Mouse (Mus musculus): ENCODE data around the gene Isg20. TPM values are rescaled to one million over a fixed set of nuclear protein-coding genes. Genes with fewer than 3 reads are reported as not detected.

The Isg20 gene
- 1 to 10 TPM in 1 of 2 experiments, under 1 TPM in 1; 0.65 to 1.2 TPM for total RNA-seq (2021)
- long read RNA-seq, experiment 1, result 0 reads
- long read RNA-seq, experiment 2, partial matches to known transcripts, result 0 of 1 reads
- long read RNA-seq, experiment 2, other reads (novel, unspliced or antisense), result 0 of 1 reads

DNA sequence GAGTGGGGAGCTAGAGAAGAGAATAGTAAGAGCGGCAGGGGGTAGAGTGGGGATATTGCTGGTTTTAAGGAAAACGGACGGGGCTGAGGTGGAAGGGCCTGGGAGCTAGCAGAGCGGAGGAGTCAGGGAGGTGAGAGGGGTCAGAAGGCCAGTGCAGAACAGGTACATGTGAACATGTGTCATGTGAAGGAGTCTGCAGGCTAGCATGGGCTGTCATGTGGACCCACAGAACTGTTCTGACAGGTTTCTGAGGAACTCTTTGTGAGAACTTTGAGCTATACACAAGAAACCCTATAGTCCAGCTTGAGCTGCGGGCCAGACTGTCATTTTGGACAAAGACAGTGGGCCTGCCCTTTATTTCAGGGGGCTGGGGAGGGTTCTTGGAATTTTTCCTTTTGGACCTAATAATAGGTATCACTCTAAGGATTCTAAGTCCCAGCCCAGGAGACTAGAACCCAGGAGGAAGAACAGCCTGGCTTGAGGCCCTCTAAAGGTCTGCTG is at the start of gene Isg20:
Isg20 (plus strand) TSS at position 451 of the 501 bp plus-strand sequence.
- TF ChIP-seq CTCF (IDR thresholded peaks at IDR 0.05), result no peak
- peak within 1 kb of the TSS; percentile 37 for H3K4me3 ChIP-seq
- no peak within 1 kb of the TSS for H3K27ac ChIP-seq
- DNase-seq (ENCODE audit: extremely low spot score in 1 of 2, low spot score in 2 of 2), result no peak
- intact Hi-C loops (cut with DNase I), result no loop called here

DNA sequence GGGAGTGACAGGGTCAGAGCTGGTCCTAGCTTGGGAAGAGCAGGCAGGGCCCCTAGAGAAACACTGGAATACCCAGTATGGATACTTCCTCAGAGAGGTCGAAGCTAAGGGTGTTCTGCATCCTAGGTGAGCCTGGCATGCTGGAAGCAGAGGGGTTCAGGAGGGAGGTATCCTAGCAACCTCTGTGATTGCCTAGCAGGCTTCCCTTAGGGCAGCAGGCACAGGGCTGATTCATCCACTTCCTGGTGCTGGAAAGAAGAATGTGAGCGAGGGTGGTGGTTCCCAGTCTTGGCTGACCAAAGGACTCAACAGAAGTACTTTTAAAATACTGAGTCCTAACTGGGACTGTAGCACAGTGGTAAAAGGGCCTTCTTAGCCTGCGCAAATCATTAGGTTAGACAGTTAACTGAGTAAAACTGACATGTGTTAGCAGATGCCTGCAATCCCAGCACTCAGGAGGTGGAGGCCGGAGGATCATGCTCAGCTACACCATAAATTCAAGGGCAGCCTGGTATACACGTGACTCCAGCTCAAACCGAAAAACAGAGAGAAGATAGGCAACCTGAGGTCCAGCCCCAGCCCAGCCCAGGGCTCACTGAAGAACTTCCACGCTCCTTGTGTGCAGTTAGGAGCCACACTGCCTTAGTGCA is 49.3 kb upstream of the Isg20 start:
- no peak overlapping the region for H3K27ac ChIP-seq
- no peak overlapping the region for H3K4me3 ChIP-seq
- no peak for TF ChIP-seq CTCF (IDR thresholded peaks at IDR 0.05)
- intact Hi-C loops (cut with DNase I), result no loop called here
- DNase-seq (ENCODE audit: extremely low spot score in 1 of 2, low spot score in 2 of 2), result no peak

DNA sequence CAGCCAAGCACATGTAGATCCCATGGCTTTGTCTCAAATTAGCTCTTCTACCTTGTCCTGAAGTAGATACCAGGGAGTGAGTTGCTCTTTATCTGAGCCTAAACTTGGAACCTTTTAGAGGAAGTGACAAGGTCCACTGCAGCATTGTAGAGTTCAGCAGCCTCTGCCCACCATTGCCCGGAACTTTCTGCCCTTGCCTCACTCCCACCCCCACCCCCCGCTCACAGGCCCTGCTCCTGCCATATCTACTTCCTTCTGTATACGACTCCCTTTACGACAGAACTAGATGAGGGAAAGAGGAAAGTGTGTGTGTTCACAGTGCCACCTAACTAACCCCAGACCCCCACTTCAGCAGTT is 48.8 kb upstream of the Isg20 start:
- no peak for TF ChIP-seq CTCF (IDR thresholded peaks at IDR 0.05)
- intact Hi-C loops (cut with DNase I), result no loop called here
- Histone ChIP-seq H3K4me3 (no peak overlapping the region), H3K27ac (no peak overlapping the region)
- DNase-seq (ENCODE audit: extremely low spot score in 1 of 2, low spot score in 2 of 2), result no peak

DNA sequence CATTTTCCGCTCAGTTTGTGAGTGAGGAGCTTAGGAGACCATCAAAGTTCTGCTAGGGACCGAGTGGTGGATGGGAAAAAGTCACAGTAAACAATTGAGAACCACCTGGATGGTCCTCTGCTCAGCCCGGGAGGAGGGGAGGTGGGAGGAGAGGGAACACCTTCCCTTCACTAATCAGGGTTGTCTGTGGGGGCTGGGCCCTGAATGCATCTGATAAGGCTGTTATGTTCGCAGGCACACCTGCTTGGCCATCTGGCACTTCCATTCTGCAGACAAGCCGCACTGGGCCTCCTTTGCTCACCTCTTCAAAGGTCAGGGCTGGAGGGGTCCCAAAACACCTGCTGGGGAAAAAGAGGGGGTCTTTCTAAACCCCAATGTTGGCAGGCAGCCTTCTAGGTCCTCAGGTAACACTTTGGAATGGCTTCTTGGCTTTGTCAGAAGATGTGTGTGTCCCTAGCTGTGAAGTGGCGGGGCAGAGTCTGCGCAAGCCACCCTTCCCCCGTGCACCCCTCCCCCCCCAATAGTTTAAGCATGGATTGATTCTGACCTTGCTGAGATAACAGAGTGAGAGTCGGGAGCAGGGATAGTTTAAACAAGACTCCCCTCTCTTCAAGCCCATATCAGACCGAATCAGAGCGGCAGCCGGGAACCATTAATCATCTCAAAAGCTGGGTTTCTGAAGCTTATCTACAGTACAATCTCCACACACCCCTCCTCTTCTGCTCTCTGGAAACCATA is 47.8 kb upstream of the Isg20 start:
- DNase-seq (ENCODE audit: extremely low spot score in 1 of 2, low spot score in 2 of 2), result no peak
- no peak overlapping the region for H3K27ac ChIP-seq
- no peak overlapping the region for H3K4me3 ChIP-seq
- intact Hi-C loops (cut with DNase I), result no loop called here
- no peak for TF ChIP-seq CTCF (IDR thresholded peaks at IDR 0.05)

DNA sequence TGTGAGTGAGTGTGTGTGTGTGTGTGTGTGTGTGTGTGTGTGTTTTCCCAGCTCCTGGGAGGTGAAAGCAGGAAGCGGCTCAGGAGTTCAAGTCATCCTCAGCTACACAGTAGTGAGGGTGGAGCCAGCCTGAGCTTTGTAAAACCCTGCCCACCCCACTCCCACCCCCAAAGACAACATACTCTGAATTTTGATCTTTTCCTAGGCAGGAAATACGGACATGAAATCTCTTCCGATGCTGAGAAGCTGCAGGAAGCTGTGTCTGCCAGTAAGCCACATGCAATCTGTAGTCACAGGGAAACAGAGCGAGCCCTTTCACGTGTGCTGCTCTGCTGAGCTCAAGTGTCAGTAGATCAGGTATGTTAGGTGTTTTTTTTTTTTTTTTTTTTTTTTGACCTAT is 44.5 kb upstream of the Isg20 start:
- intact Hi-C loops (cut with DNase I), result no loop called here
- TF ChIP-seq CTCF (IDR thresholded peaks at IDR 0.05), result no peak
- Histone ChIP-seq H3K4me3 (no peak overlapping the region), H3K27ac (no peak overlapping the region)
- no peak for DNase-seq (ENCODE audit: extremely low spot score in 1 of 2, low spot score in 2 of 2)

DNA sequence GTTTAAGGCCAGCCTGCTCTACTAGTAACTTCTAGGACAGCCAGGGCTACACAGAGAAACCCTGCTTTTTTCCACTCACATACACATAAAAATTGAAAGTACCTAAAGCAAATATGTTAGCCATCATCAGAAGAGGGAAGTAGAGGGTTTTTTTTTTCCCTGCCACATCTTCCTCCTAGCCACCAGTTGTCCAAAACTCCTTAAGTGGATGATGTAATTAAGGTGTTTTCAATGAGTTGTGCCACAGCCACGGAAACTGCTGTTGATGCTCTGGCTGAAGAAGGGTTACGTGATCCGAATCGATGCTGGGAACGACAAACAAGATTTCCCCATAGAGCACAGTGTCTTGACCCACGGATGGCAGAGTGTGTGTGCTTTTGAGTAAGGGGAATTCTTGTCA is 40.9 kb upstream of the Isg20 start:
- TF ChIP-seq CTCF (IDR thresholded peaks at IDR 0.05), result no peak
- H3K27ac ChIP-seq, result no peak overlapping the region
- intact Hi-C loops (cut with DNase I), result no loop called here
- no peak for DNase-seq (ENCODE audit: extremely low spot score in 1 of 2, low spot score in 2 of 2)
- H3K4me3 ChIP-seq, result no peak overlapping the region

DNA sequence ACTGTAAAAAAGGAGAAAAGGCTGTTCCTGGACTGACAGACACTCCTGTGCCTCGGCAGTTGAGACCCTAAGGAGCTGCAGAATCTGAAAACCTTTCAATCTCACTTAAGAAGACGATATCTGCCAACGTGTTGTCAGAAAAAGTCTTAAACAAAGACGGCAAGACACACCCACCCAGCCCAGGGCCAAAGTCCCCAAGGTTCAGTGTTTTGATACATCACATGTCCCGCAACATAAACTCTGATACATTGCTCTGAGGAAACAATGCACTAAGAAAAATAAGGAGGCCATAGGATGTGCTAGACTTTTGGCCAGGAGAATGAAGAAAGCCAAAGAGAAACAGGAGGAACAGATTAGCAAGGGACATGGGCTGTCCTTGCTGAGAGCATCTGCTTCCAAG is 40.4 kb upstream of the Isg20 start:
- H3K4me3 ChIP-seq, result no peak overlapping the region
- no peak for TF ChIP-seq CTCF (IDR thresholded peaks at IDR 0.05)
- no peak for DNase-seq (ENCODE audit: extremely low spot score in 1 of 2, low spot score in 2 of 2)
- intact Hi-C loops (cut with DNase I), result no loop called here
- no peak overlapping the region for H3K27ac ChIP-seq

DNA sequence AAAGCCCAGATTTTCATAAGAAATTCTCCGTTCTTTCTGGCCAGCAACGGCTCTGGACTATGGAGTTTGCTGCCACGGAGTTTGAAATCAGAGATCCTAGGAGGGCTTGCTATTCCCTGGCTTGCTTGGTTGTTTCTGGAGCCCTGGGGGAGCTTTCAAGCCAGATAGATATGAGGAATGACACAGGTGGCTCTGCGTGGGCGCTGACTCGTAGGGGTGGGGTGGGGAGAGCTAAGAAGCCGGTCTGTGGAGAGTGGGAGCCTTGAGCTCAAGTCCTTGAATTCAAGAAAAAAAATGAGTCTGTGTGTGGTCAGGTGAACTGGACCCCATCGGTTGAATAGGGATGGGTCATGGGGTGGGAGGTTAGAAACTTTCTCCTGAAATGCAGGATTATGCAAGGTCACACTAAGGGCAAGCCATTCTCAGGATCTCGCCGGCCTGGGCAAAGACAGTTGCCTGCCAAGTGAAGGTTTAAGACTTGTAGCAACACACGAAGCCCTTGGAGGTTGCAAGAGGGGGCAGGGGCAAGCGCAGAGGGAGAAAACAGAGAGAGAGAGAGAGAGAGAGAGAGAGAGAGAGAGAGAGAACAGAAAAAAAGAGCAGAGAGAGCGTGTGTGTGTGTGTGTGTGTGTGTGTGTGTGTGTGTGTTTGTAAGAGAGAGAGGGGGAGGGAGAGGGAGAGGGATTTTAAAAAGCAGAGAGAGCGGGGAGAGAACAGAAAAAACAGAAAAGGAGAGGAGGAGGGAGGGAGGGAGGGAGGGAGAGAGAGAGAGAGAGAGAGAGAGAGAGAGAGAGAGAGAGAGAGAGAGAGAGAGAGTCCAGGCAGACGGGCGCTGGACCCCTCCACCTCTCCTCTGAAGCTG is 31.4 kb upstream of the Isg20 start:
- intact Hi-C loops (cut with DNase I), result loop anchor here (5.0 kb wide), 1 partner anchor 35 kb away; the partner anchor contains the start of gene Det1

DNA sequence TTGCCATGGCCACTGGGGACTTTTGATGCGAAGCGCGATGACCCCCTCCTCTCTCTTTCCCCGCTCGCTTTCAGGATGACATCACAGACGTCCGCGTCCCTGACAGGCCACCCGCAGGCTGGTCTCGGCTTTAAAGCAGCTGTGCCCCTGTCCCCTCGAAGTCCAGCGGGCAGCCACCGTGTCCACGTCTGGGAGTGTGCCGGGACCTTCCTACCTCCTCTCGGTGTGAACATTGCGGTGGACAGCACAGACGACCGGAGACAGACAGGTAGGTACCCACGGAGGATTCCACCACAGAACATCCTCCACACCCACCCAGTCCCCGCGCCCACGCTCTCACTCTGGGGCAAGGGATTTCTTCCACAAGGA is 30.8 kb upstream of the Isg20 start:
- no peak for TF ChIP-seq CTCF (IDR thresholded peaks at IDR 0.05)
- H3K27ac ChIP-seq, result peak overlapping the region; percentile 47
- intact Hi-C loops (cut with DNase I), result loop anchor here (5.0 kb wide), 1 partner anchor 35 kb away; the partner anchor contains the start of gene Det1
- peak overlapping the region; percentile 49 for H3K4me3 ChIP-seq
- peak; percentile 50 to 70 for DNase-seq (ENCODE audit: extremely low spot score in 1 of 2, low spot score in 2 of 2)

More for the DNA sequence above, 31.4 kb upstream of the Isg20 start:
- no peak for TF ChIP-seq CTCF (IDR thresholded peaks at IDR 0.05)
- peak overlapping the region; percentile 49 for H3K4me3 ChIP-seq
- no peak for DNase-seq (ENCODE audit: extremely low spot score in 1 of 2, low spot score in 2 of 2)
- no peak overlapping the region for H3K27ac ChIP-seq

DNA sequence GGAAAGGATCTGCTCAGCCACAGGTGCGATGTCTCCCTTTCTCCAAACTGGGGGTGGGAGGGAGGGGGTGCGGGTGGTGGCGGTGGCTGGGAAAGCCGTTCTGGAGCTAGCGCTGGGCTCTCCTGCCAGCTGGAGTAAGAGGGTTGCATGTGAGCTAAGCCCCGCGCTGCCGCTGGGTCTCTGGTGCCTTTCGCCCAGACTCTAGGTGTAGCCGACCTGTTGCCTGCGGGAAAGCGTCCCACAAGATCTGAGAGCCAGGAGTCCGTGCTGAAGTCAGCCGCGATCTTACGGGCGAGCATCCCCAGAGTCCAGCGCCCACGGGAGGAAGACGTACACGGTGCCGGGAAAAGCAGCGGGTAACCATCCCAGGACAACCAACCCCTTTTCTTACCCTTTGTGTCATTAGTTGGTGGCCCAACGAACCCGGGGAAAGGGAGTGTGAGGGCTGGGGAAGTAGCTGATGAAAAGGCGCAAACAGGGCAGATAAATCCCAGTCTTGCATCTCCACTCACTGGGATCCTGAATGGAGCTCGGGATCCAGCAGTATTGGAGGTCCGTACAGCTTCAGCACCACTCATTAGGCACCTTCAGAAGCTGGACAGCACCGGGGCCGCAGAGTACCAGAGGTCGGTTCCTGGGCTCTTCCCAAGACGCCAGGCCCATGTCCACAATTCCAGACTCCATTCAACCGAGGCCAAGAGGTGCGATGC is 30.1 kb upstream of the Isg20 start:
- TF ChIP-seq CTCF (IDR thresholded peaks at IDR 0.05), result no peak
- H3K27ac ChIP-seq, result peak overlapping the region; percentile 47
- intact Hi-C loops (cut with DNase I), result loop anchor here (5.0 kb wide), 1 partner anchor 36 kb away; the partner anchor contains the start of gene Det1
- DNase-seq (ENCODE audit: extremely low spot score in 1 of 2, low spot score in 2 of 2), result no peak
- H3K4me3 ChIP-seq, result peak overlapping the region; percentile 49

DNA sequence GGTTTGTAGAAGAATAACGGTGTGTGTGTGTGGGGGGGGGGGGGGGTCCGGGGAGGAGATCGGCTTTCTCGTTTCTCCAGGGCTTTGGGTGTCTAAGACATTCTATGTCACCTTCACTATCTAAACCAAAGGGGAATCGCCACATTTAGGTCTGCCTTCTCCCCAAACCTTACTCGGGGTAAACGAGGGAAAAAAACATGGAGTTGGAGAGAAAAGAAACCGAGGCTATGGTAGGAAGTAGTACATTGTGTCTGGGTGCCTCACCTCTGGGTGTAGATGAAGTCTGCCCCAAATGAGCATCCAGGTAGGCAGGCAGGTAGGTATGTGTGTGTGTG is 29.5 kb upstream of the Isg20 start:
- no peak for DNase-seq (ENCODE audit: extremely low spot score in 1 of 2, low spot score in 2 of 2)
- peak overlapping the region; percentile 49 for H3K4me3 ChIP-seq
- TF ChIP-seq CTCF (IDR thresholded peaks at IDR 0.05), result no peak
- no peak overlapping the region for H3K27ac ChIP-seq
- intact Hi-C loops (cut with DNase I), result loop anchor here (5.0 kb wide), 1 partner anchor 36 kb away; the partner anchor contains the start of gene Det1
